Mouse (Mus musculus): ENCODE measurements around the gene Kirrel3.

The Kirrel3 gene

DNA sequence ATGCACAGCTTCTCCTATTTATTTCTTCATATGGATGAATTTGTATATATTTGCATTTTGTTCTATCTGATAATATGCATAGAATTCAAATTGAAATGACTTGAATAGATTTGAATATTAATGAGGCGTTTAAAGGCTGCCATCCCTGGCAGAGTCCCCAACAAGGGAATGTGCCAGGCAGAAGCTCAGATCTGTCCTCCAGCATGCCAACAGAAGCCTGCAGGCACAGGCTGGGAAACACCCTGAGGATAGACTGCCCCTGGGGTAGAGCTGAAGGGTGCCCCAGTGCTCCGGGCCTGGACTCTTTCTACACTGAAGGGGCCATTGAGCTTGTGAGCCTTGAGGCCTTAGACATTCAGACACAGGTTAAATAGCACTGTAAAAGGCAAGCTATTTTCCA is 21.5 kb downstream of the Kirrel3 start:
- no peak for DNase-seq (ENCODE audit: low spot score in 2 of 2)

DNA sequence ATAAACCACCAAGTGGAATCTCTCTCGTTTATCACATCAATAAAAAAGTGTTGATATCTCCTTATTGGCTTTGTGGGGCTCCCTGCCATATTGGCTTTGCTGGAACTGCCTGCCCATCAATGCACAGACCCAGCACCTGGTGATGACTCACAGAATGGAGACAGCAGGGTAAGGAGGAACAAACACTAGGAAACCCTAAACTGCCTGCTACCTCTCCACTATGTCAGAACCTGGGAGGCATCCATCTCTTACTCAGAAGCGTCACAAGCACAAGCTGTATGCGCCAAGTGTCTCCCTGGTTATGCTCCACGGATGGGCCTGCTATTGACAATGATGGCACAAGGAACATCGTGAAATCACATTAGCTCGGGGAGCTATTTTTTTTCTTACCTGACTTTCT is 33.2 kb downstream of the Kirrel3 start:
- no peak for DNase-seq (ENCODE audit: low spot score in 2 of 2)

DNA sequence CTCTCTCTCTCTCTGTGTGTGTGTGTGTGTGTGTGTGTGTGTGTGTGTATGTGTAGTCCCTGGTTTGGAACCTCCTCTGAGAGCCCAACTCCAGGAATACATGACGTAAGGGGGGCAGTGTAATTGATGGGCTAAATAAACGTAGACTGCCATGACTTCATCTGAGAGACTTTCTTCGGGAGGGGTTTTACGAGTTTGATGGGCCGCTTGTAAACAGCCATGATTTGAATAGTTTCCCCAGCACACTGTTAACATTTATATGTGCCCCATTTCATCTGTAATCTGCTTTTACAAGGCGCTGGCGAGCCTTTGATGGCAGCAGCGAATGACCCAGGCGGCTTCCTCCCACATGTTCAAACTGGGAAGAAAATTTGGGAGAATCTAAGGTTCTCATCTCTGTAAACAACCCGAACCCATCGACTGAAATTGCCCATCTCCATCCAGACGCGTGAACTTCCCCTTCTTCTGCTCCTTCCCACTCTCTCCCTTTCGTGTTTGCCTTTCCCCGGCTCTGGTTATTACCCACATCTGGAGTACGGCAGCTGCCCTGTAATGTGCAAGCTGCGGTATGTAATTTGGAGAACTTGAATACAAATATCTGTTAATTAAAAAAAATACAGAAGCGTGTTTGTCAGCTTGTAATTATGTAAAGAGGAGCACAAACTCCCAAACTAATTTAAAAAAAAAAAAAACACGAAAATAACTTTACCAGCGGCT is 34.7 kb downstream of the Kirrel3 start:
- DNase-seq (ENCODE audit: low spot score in 2 of 2), result no peak

GRCm38 (mm10) chr9:34525695-34526094 is 40.0 kb downstream of the Kirrel3 start:
- no peak for DNase-seq (ENCODE audit: low spot score in 2 of 2)

DNA sequence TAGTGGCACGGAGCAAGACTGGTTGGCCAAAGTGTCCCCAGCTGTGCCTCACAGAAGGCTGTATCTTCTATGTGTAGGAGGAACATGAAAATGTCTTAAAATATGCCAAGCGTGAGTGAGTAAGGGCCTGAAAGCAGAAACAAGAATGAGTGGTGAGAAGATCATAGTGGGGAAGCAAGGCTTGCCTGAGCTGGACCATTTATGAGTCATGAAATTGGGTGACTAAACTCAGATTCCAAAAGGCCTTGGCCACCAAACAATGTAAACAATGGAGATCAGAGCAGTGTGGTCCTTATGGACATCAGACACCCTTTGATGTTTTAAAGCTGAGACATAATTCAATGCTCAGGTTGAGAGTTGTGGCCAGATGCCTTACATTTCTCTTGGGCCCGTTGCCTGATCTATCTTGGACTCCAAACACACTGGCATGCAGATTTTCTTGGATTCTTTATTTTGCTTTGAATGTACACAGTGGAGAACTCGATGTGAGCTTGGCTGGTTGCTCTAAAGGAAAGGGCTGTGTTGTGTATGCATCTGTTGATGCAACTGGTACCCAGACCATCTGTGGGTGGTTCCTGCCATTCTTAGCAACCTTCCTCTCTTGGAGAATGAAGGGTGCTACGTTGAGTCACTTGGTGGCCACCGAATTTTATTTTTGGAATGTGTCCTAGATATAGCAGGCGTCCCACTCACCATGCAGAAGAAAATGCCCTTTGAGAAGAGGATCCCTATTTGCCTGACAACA is 53.1 kb downstream of the Kirrel3 start:
- DNase-seq (ENCODE audit: low spot score in 2 of 2), result peak; percentile 80 to 89

DNA sequence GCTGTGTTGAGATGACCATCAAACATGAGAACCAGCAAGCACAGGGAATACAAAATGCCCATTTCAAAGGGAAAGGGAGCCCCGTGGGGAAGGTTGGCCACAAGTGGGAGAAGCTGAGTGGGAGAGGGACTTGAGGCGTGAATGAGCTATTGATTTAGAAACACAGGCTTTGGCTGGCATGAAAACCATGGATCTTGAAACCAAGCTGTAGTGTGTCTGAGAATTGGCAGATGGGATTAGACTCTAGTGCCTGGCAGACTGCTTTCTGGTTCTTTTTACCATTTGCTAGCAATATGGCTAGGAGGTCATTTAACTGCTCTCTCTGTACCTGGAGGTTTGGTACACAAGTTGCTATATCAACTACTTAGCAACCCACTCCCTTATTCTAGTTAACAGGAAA is 56.2 kb downstream of the Kirrel3 start:
- DNase-seq (ENCODE audit: low spot score in 2 of 2), result peak in 1 of 2 experiments; percentile 28

DNA sequence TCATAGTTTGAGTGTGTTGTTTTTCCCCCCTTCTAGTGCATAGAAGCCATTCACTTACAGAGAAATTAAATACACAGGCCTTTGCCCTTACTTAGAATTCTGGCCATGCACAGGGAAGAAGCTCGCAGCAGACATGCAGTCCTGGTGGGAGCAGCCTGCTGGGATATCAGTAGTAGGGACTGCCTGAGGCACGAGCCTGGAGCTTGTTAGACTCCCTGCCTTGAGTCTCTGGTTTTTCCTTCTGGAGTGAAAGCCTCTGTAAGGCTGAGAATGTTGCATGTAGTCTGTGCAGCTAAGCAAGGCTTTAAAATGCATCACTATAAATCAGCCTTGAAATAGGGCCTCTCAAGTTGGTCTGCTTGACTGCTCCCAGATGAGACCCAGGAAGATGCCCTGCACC is 70.0 kb downstream of the Kirrel3 start:
- no peak for DNase-seq (ENCODE audit: low spot score in 2 of 2)

DNA sequence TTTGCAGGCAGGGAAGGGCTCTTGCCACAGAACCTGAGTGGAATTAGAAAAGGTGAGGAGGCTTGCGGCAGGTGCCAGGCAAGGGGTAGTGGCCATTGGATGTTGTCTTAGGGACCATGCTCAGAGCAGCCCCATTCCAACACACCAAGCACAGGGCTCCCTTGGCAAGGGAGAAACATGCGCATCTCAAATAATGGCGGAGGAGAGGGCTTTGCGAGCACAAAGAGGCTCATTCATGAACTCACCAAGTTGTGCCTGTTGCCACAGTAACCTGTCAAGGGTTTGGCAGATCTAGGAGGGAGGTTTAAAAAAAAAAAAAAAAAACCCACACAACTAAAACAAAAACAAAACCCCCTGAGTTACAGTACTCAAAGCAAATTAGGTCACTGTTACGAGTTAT is 72.2 kb downstream of the Kirrel3 start:
- DNase-seq (ENCODE audit: low spot score in 2 of 2), result peak; percentile 16 to 20

DNA sequence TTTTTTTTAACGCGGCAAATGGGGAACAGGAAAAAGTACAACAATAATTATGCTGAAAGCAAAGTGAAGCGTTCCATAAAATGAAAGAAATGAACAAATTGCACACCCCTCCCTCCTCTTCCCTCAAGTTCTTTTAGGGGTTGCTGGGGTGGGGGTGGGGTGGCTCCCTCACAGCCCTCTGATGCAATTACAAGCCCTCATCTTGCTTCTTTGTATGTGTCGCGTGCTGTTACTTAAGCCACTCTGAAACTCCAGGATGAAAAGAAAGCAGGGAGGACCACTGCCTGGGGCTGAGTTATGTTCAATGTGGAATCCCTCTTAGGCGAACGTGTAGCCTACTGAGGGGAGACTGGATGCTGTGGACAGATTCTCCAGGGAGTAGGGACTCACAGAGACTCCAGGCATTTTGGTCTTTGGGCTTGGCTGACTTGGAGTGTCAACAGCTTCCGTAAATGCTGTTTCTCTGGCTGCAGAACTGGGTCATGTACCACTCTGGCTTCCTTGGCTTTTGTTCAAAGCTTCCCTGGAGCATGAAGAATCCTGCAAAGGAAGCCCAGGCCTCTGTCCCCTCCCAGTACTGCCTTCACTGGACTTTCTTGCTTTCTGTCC is 72.7 kb downstream of the Kirrel3 start:
- peak in 1 of 2 experiments; percentile 27 for DNase-seq (ENCODE audit: low spot score in 2 of 2)

DNA sequence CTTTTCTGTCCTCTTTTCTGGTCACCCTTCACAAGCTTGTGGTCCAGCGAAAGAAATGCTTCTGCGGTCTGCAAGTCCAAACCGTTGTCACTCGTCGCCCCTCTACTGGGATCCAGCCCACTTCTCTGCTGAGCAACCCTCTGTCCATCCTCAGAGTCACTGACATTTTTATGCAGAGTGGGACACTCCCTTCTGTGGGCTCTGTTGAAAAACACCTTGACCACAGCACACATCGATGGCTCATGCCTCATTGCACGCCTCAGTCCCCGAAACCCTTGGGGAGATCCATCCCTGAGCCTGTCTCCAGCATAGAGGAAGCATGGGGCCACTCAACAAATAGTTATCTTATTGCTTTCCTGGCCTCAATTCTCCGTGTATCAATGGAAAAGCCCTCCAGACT is 73.4 kb downstream of the Kirrel3 start:
- DNase-seq (ENCODE audit: low spot score in 2 of 2), result no peak

GRCm38 (mm10) chr9:34561281-34561680 is 75.6 kb downstream of the Kirrel3 start:
- DNase-seq (ENCODE audit: low spot score in 2 of 2), result no peak

DNA sequence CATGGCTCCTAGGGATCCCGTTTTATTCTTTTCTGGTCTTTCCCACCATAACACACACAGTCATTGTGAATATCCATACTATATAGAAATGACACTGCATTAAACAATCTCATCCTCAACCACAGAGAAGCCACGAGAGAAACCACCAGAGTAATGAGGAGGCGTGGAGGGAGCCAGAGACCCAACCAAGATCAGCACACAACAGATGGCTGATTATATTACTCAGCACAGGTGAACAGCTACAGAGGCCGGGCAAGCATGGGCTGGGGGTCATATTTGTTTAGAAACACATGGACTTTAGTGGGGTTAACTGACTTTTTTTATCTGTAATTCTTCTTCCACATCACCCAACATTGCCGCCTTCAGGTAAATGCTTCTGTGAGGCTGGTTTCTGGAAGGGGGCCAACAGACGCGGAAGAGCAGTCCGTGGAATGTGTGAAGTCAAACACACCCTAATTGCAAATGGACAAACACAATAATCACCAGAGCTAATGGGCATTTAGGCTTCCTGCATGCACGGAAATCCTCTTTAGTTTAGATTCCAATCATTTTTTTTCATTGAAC is 76.8 kb downstream of the Kirrel3 start:
- DNase-seq (ENCODE audit: low spot score in 2 of 2), result no peak

GRCm38 (mm10) chr9:34573906-34574305 is 88.2 kb downstream of the Kirrel3 start:
- no peak for DNase-seq (ENCODE audit: low spot score in 2 of 2)

- peak in 1 of 2 experiments; percentile 33 for DNase-seq (ENCODE audit: low spot score in 2 of 2)
These were observed 88.9 kb downstream of the Kirrel3 start for GRCm38 (mm10) chr9:34574611-34575010.

- DNase-seq (ENCODE audit: low spot score in 2 of 2), result no peak
These were observed 93.5 kb downstream of the Kirrel3 start for GRCm38 (mm10) chr9:34579174-34579573.

- peak in 1 of 2 experiments; percentile 20 for DNase-seq (ENCODE audit: low spot score in 2 of 2)
These were observed 94.4 kb downstream of the Kirrel3 start for GRCm38 (mm10) chr9:34580059-34580458.

DNA sequence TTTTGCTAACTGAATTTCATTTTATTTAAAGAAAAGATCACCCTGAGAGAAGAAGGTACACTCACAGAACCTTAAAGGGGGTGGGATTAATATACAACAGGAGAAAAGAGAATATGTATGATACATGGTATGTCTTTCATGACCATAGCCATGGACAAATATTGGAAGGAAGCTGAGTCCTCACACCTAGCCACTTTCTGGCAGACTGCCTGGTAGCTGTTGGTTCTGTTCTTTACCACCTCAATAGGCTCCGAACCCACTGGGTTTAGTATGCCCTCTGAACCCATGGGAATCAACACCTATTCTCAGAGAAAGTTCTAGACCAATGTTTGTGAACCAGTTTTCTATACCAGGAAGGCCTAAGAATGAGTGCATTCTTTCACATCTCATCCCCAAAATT is 96.8 kb downstream of the Kirrel3 start:
- DNase-seq (ENCODE audit: low spot score in 2 of 2), result no peak

DNA sequence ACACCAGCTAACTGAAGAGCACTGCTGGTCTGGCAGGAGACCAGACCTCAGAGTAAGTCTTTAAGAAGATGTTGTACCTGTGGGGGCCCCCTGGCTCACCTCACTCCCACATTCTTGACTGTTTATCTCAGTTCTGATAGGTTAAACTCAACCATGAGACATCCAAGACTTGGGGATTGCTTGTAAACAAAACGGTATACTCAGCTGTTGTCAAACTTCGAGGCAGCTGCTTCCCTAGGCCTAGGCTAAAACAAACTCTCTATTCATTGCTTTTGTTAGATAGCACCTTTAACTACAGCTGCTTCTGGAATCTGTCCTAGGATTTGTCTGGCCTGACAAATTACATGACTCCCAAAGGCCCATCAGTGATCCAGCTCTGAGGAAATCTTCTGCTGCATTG is 99.8 kb downstream of the Kirrel3 start:
- no peak for DNase-seq (ENCODE audit: low spot score in 2 of 2)

- no peak for DNase-seq (ENCODE audit: low spot score in 2 of 2)
These were observed 100.4 kb downstream of the Kirrel3 start for GRCm38 (mm10) chr9:34586080-34586479.

DNA sequence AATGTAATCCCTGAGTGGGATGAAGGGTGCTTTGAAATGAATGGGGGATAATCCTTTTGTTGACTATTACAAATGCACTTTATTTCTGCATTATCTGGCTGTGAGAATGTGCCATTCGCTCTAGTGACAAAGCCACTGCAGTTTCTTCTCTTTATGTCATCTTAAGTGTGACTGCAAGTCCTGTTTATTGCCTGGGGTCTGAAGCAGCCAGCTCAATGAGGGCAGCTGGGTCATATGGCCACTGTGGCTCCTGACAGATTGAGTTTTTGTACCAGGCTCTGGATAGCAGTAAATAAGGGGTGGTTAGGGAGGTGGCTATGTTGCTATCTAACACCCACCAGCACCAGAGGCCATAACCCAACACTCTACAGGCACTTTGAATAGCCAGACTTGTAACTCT is 104.1 kb downstream of the Kirrel3 start:
- DNase-seq (ENCODE audit: low spot score in 2 of 2), result no peak

DNA sequence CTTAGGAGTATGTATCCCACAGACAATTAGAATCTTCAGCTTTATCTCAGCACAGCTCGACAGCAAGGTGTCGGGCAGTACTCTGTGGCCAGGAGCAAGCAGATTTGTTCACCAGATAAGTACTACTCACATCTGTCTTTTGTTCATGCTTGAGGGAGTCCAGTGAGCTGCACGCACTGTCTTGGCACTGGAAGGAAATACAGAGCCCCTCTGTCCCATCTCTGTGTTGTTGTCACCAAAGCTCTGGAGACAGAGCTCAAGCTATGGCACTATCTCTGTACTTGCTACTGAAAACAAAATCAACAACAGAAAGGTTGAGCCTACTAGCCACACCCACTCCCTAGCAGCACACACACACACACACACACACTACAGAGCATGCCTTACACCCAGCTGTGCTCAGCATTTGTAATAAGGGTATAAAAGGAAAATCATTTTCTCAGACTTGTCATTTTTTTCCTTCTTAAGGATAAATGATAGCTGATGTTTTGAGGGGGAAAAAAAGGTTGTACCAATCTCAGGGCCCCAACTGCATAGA is 106.4 kb downstream of the Kirrel3 start:
- no peak for DNase-seq (ENCODE audit: low spot score in 2 of 2)

GRCm38 (mm10) chr9:34593889-34594288 is 108.2 kb downstream of the Kirrel3 start:
- no peak for DNase-seq (ENCODE audit: low spot score in 2 of 2)

Measured in right cerebral cortex, postnatal 36 days (tissue).